Mouse (Mus musculus) hindlimb bud, embryonic 11.5 days (tissue): ENCODE data around the gene Themis.
A peak's percentile ranks its signal among the peaks of the same experiment; 100 is the strongest.

Experiments
- DNase-seq: peaks from one replicate; pipeline ENCODE4 v3.0.0-alpha.2; 2012; ENCODE audit warnings: low read depth, low spot score; ENCODE audit errors: extremely low spot score

The Themis gene

DNA sequence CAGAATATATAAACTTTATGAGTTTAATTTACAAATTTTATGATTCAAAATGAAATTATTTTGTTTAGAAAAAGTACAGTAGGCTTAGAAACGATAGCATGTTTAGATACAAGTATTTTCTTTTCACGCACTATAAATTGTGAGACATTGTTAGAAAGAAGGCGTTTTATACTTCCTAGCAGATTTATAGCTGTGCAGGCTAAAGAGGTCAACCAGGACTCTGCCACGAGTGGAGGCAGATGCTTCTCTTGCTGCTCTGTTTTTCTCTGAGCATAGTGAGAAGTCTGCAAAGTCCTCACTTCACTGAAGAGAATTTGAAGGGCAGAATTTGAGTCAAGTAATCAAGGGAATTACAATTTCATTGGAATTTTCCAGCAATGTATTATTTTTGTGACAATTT is 131.3 kb downstream of the Themis start:
- no peak for DNase-seq

DNA sequence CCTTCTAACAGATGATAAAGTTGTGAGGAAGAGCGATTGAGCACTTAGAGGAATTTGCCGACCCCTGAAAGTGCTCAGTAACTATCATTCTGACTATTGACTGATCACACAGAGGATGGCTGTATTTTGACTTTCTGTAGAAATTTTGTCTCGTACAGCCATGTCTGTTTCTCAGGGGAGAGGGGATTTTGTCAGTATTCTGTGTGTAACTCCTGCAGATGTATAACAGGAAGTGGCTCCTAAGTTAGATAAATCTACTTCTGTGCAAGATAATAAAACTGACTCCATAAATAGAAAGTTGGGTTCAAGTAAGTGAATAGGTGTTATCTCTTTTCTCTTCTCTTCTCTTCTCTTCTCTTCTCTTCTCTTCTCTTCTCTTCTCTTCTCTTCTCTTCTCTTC is 137.0 kb downstream of the Themis start:
- no peak for DNase-seq

DNA sequence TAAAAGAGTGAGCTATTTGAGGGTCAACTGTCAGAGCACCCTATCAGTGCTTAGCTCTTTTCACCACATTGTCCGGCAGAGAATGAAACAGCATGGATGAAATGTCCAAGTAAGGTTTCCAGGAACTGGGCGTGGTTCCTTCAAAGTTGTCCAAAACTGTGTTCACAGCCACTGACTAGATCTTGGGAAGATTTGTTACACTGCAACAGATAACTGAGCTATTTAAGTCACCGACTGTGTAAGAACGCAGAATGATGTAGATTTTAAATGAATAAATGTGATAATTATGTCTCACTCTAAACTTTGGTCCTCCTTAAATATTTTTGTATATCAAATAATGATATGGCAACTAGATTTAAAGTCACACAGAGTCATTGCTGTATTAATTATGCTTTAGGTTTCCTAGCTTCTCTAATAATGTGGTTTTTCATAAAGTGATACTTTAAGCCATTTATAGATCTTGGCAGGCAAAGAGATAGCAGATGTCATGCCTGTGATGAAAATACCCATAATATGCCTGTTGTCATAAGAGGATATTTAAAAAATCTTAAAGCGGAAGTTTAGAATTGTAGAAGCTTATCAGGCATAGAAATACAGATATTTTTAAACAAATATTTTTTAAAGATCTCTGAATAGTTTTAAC is 143.9 kb downstream of the Themis start:
- no peak for DNase-seq

GRCm38 (mm10) chr10:28812571-28812936 is 144.4 kb downstream of the Themis start:
- DNase-seq, result no peak

GRCm38 (mm10) chr10:28816160-28816559 is 148.0 kb downstream of the Themis start:
- no peak for DNase-seq

DNA sequence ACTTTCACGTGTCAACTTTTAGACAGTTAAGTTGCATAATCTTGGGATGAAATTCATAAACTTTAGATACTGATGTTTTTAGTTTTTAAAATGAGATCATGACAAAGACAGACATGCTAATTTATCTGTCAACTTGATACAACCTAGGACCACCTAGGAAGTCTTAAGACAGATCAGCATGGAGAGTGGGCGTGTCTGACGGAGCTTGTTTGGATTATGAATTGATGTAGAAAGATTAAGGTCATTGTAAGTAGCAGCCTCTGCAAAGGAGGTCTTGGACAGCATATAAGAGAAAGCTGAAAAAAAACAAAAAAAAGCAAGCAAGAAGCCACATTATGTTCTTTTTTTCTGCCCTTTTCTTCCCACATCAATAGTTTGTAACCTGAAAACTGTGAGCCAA is 154.2 kb downstream of the Themis start:
- DNase-seq, result no peak

DNA sequence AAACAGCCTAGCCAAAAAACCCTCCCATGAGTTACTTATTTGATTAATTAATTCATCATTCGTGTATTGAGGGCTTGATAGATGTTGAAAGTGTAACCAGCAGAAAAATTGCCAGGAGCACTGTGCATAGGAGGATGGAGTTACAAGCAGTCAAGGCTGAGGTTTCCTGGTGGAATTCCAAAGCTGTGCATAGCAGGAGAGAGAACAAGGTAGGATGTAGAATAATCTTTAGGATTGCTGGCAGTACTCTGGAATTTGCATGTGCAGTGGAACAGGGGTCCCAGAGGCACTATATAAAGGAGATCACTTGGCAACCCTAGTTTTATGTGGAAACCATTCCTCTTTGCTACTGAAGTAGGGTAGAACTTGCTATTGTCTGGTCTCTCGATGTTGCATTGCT is 174.4 kb downstream of the Themis start:
- no peak for DNase-seq

DNA sequence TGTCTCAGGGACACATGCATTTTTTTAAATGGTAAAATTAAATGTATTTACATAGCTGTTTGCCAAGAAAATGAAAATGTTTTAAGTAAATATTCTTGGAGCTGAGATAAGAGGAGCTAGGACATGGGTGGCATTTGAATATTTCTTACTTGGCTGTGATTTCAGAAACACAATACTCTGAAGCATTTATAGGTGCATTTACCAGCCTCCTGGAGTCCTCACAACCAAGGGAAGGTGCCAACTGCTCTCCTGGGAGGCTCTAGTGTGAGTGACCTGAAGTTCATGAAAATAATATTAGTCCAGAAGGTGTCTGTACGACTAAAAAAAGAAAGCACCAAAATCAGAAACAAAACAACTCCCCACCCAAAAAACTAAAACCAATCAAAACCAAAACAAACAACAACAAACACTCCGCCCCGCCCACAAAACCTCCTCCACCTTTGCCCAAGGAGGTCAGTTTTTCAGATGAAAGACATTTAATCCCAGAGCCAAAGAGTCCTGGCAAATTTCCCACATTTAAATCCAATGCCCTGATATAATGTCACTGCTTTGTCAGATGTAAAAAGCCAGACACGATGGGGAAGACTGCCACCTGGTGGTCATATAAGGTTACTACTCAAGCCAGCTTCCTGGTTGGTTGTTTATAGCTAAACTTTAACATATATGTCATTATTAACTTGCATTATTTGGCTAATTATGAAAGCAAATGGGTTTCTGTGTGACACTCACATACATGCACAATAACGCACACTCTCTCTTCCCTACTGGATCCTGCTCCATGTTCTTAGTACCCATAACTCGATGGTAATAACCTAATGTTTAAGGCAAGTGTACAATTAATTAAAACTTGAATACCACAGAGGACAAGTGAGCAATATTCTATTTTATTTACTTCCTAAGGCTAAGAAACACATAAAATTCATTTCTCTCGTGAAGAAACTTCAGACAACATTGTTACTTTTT is 175.9 kb downstream of the Themis start:
- DNase-seq, result peak; percentile 56

- DNase-seq, result no peak
Measured at GRCm38 (mm10) chr10:28856154-28856553, 188.0 kb downstream of the Themis start.

- no peak for DNase-seq
Measured at GRCm38 (mm10) chr10:28870580-28871354, 202.6 kb downstream of the Themis start.

GRCm38 (mm10) chr10:28874605-28875004 is 206.4 kb downstream of the Themis start:
- DNase-seq, result no peak

DNA sequence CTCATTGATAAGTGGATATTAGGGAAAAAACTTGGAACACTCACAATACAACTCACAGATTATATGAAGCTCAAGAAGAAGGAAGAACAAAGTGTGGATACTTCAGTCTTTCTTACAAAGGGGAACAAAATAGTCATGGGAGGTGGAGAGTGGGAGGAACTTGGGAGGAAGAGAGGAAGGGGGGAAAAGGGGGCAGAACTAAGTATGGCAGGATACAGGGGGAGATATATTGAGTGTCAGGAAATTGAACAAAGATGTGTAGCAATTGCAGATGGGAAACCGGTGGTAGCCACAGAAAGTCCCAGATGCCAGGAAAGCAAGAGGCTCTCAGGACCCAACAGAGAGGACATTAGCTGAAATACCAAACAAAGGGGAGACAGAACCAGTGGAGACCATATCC is 219.5 kb downstream of the Themis start:
- DNase-seq, result no peak

DNA sequence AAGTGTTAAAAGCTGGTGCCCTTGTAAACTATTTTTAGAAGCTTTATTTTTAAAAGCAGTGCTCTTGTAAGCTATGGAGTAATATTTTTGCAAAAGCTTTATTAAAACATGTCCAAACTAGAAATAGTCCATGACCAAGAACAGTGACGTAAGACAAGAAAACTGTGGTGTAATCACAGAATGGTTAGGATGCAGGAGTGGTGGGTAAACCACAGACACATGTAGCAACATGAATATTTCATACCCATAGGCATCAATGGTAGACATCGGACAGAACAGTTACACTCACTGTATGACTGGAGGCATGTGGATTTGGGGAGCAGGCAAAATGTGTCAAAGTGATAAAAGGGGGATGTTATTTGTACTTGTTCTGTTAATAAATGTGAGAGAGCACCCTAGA is 222.7 kb downstream of the Themis start:
- no peak for DNase-seq

DNA sequence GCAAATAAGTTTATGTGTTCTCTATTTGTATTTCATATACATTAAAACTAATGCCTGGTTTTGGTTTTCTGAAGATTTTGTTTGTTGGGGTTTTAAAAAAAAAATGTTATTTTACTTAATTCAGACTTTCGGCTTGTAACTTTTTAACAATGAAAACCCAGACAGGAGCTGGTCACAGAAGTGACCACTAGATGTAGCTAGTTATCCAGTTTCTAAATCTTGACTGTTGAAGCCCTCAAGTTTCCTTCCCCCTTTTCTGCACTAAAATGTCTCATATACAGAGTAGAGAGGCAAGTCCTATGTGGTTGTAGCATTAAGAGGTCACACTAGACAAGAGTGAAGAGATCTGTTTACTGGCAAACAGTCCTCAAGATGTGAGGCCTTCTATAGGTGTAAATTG is 230.2 kb downstream of the Themis start:
- DNase-seq, result no peak
